Mouse (Mus musculus) midbrain, embryonic 14.5 days (tissue): Measurements from ENCODE around the gene Ebf1. TPM values are rescaled to one million over a fixed set of nuclear protein-coding genes. Genes with fewer than 3 reads are reported as not detected.

Experiments
- ATAC-seq: fragments of 200-750 bp; cut with Nextera tagmentation; 2 replicates; pipeline ENCODE4 v1.8.0; 2017; ENCODE audit warnings: moderate number of reproducible peaks, moderate library complexity; ENCODE audit not compliant: low FRiP score, low TSS enrichment
- DNase-seq: peaks from one replicate; pipeline ENCODE4 v3.0.0-alpha.2; 2015
- H3K27ac ChIP-seq: fragments of 300-500 bp; sonication (generic); replicated peaks from 2 replicates; pipeline ENCODE4 v1.5.1; 2014; ENCODE audit warnings: mild to moderate bottlenecking, low read depth, low read length, moderate library complexity
- H3K27me3 ChIP-seq: fragments of 300-500 bp; sonication (generic); 2 replicates; pipeline ENCODE4 v1.6.1; 2014; ENCODE audit warnings: low read length, control low read depth, mixed read lengths; ENCODE audit not compliant: control insufficient read depth, insufficient read depth
- H3K36me3 ChIP-seq: fragments of 300-500 bp; sonication (generic); 2 replicates; pipeline ENCODE4 v1.6.1; 2014; ENCODE audit warnings: low read length, control low read depth; ENCODE audit not compliant: control insufficient read depth, insufficient read depth
- H3K4me1 ChIP-seq: fragments of 300-500 bp; sonication (generic); 2 replicates; pipeline ENCODE4 v1.6.1; 2014; ENCODE audit warnings: mild to moderate bottlenecking, antibody characterized with exemption, low read length, control low read depth; ENCODE audit not compliant: control insufficient read depth, insufficient read depth
- H3K4me2 ChIP-seq: fragments of 300-500 bp; sonication (generic); 2 replicates; pipeline ENCODE4 v1.6.1; 2014; ENCODE audit warnings: mild to moderate bottlenecking, low read length, moderate library complexity
- H3K4me3 ChIP-seq: fragments of 300-500 bp; sonication (generic); replicated peaks from 2 replicates; pipeline ENCODE4 v1.5.1; 2014; ENCODE audit warnings: low read depth, low read length
- H3K9ac ChIP-seq: fragments of 300-500 bp; sonication (generic); replicated peaks from 2 replicates; pipeline ENCODE4 v1.6.1; 2014; ENCODE audit warnings: mild to moderate bottlenecking, low read length, moderate library complexity
- H3K9me3 ChIP-seq: fragments of 300-500 bp; sonication (generic); 2 replicates; pipeline ENCODE4 v1.6.1; 2016; ENCODE audit warnings: low read length, control low read depth, mixed read lengths; ENCODE audit not compliant: control insufficient read depth
- WGBS: fragments of 180-500 bp; shearing (Covaris S2); extraction: QIAGEN DNeasy Blood & Tissue Kit; methylation state at CpG from one replicate; pipeline ENCODE4 v1.1.7; 2014; 5-methylcytosine and 5-hydroxymethylcytosine counted together
- polyA plus RNA-seq: library from polyadenylated mRNA; unstranded; fragments of >200 nt; fragmentation: Nextera tagmentation; extraction: Ambion mirVana; gene quantifications from 2 replicates; pipeline ENCODE4 v1.2.1, GENCODE M21; 2014

The Ebf1 gene
- polyA plus RNA-seq, 1 experiment from 2014 or later: 112 TPM

- DNase-seq (no peak), ATAC-seq (no peak)
- no peak overlapping the region for H3K4me2 ChIP-seq
- no peaks in the 10 kb centered on the region for H3K27me3 ChIP-seq
- peaks cover 21% of the 10 kb centered on the region; the same call in 1 of the 2 replicates for H3K4me1 ChIP-seq
- H3K9ac ChIP-seq: no peak overlapping the region
- no peaks in the 10 kb centered on the region for H3K9me3 ChIP-seq
- H3K27ac ChIP-seq: no peak overlapping the region
- H3K4me3 ChIP-seq: no peak overlapping the region
- WGBS: 85% methylated on average over 4 of the region's 4 CpGs
- H3K36me3 ChIP-seq: no peaks in the 10 kb centered on the region
These were observed 21.2 kb downstream of the Ebf1 start for GRCm38 (mm10) chr11:44638193-44638754.

DNA sequence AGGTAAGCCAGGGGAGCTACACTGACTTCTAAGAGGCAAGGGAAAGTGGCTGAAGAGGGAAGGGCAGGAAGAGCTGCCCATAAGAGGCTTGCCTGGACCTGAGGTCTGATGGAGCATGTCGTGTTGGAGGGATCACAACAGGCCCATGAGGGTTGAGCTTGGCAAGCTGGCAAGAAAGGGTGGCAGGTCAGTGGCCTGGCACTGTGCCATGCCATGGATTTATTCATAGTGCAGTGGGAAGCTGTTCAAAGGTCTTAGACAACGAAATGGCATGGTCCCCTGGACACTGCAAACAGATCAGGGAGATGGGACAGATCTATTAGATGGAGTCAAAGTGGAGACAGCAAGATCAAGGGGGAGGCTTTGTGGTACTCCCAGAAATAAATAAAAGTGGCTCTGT lies 24.4 kb downstream of the Ebf1 start:
- WGBS: 65% methylated on average over 2 of the region's 2 CpGs
- Histone ChIP-seq H3K4me2 (no peak overlapping the region), H3K4me1 (peaks cover 7% of the 10 kb centered on the region; the same call in 1 of the 2 replicates), H3K36me3 (no peaks in the 10 kb centered on the region), H3K4me3 (no peak overlapping the region), H3K27me3 (no peaks in the 10 kb centered on the region), H3K9ac (no peak overlapping the region), H3K9me3 (no peaks in the 10 kb centered on the region), H3K27ac (no peak overlapping the region)
- ATAC-seq: no peak
- DNase-seq: no peak

GRCm38 (mm10) chr11:44654340-44655019 lies 37.4 kb downstream of the Ebf1 start:
- peak overlapping the region; percentile 34 for H3K27ac ChIP-seq
- no peak overlapping the region for H3K4me2 ChIP-seq
- ATAC-seq (no peak; the same call in 1 of the 2 replicates), DNase-seq (peak; percentile 51)
- peaks cover 33% of the 10 kb centered on the region for H3K4me1 ChIP-seq
- no peak overlapping the region for H3K9ac ChIP-seq
- H3K27me3 ChIP-seq: no peaks in the 10 kb centered on the region
- H3K9me3 ChIP-seq: no peaks in the 10 kb centered on the region
- H3K4me3 ChIP-seq: no peak overlapping the region
- H3K36me3 ChIP-seq: no peaks in the 10 kb centered on the region
- 24% methylated on average over 8 of the region's 8 CpGs for WGBS

GRCm38 (mm10) chr11:44655468-44655867 lies 38.4 kb downstream of the Ebf1 start:
- H3K36me3 ChIP-seq: no peaks in the 10 kb centered on the region
- H3K4me3 ChIP-seq: no peak overlapping the region
- H3K27ac ChIP-seq: 0 out of 2 replicates have a peak overlapping the region, but pooled peaks have one; percentile 20
- no peak for ATAC-seq
- WGBS: 40% methylated on average over 5 of the region's 5 CpGs
- H3K9me3 ChIP-seq: no peaks in the 10 kb centered on the region
- H3K27me3 ChIP-seq: no peaks in the 10 kb centered on the region
- H3K9ac ChIP-seq: no peak overlapping the region
- H3K4me1 ChIP-seq: peaks cover 33% of the 10 kb centered on the region
- no peak for DNase-seq
- no peak overlapping the region for H3K4me2 ChIP-seq

DNA sequence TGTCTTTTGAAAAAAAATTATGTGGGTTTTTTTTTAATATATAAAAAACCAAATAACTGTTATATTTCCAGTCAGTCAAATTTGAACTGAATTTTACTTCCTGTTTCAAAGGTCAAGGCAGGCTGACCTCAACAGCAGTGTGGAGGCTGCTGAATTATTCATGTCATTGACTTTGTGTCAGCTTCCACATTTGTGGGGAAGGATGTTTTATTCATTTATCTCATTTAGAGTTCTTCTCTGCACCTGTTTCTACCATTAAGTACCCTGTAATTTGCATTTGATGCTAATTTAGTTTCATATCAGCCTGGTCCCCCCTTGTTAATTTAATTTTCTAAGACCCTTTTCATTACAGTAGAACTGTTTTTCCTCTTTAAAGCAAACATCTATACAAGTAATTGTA lies 39.8 kb downstream of the Ebf1 start:
- Histone ChIP-seq H3K9ac (no peak overlapping the region), H3K4me3 (no peak overlapping the region), H3K9me3 (no peaks in the 10 kb centered on the region), H3K4me2 (no peak overlapping the region), H3K36me3 (no peaks in the 10 kb centered on the region), H3K27ac (no peak overlapping the region), H3K27me3 (no peaks in the 10 kb centered on the region), H3K4me1 (peaks cover 38% of the 10 kb centered on the region)
- DNase-seq (peak; percentile 68), ATAC-seq (no peak; the same call in 1 of the 2 replicates)

- 29% methylated on average over 6 of the region's 6 CpGs for WGBS
- Histone ChIP-seq H3K9ac (no peak overlapping the region), H3K36me3 (no peaks in the 10 kb centered on the region), H3K4me2 (no peak overlapping the region), H3K27ac (peak overlapping the region; percentile 15), H3K4me1 (peaks cover 38% of the 10 kb centered on the region), H3K9me3 (no peaks in the 10 kb centered on the region), H3K4me3 (no peak overlapping the region), H3K27me3 (no peaks in the 10 kb centered on the region)
- no peak for DNase-seq
- ATAC-seq: no peak
These were observed 40.8 kb downstream of the Ebf1 start for GRCm38 (mm10) chr11:44657833-44658395.

DNA sequence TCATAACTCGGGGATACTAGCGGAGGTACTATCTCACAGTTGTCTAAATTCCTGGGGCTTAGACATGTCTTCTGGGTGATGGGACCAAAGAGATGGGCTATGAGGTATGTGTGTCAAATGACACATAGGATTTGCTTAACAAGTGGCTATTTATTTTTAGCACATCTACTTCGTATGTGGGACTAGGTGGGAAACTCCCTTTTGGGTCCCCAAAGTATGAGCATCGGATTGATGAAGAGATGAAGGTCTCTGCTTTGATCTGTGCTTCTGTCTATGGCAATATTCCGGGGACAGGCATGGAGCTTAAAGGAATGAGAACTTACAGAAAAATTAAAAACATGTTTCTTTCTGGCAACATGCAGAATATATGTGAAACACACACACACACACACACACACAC lies 44.8 kb downstream of the Ebf1 start:
- Histone ChIP-seq H3K9me3 (no peaks in the 10 kb centered on the region), H3K4me3 (no peak overlapping the region), H3K27ac (no peak overlapping the region), H3K27me3 (no peaks in the 10 kb centered on the region), H3K4me2 (no peak overlapping the region), H3K9ac (no peak overlapping the region), H3K36me3 (no peaks in the 10 kb centered on the region), H3K4me1 (peaks cover 47% of the 10 kb centered on the region)
- 81% methylated on average over 5 of the region's 5 CpGs for WGBS
- no peak for ATAC-seq
- DNase-seq: no peak

- H3K9ac ChIP-seq: no peak overlapping the region
- H3K4me2 ChIP-seq: no peak overlapping the region
- H3K4me3 ChIP-seq: no peak overlapping the region
- no peak for ATAC-seq
- H3K27ac ChIP-seq: no peak overlapping the region
- H3K36me3 ChIP-seq: no peaks in the 10 kb centered on the region
- WGBS: 22% methylated on average over 4 of the region's 4 CpGs
- no peak for DNase-seq
- H3K4me1 ChIP-seq: peaks cover 41% of the 10 kb centered on the region
- no peaks in the 10 kb centered on the region for H3K27me3 ChIP-seq
- no peaks in the 10 kb centered on the region for H3K9me3 ChIP-seq
These were observed 46.6 kb downstream of the Ebf1 start for GRCm38 (mm10) chr11:44663609-44664141.
